Mouse (Mus musculus): ENCODE results near the gene Rad51ap1. TPM values are rescaled to one million over a fixed set of nuclear protein-coding genes. Genes with fewer than 3 reads are reported as not detected.
A peak's percentile ranks its signal among the peaks of the same experiment; 100 is the strongest.

The Rad51ap1 gene
- polyA plus RNA-seq, 1 experiment from 2014 or later = 47.2 TPM

GRCm38 (mm10) chr6:126938047-126938446 lies 1.3 kb downstream of the Rad51ap1 start:
- peak overlapping the region; percentile 97 for H3K4me2 ChIP-seq (replicated peaks)
- 82% methylated on average over 2 of the region's 2 CpGs for WGBS
- no peak overlapping the region for H3K9ac ChIP-seq
- no peaks in the 10 kb centered on the region for H3K9me3 ChIP-seq (replicated peaks)
- H3K27me3 ChIP-seq = no peaks in the 10 kb centered on the region
- H3K36me3 ChIP-seq = peaks cover 15% of the 10 kb centered on the region
- peak overlapping the region; percentile 78 for H3K4me3 ChIP-seq (replicated peaks)
- H3K27ac ChIP-seq (replicated peaks) = no peak overlapping the region
- H3K4me1 ChIP-seq = peaks cover 20% of the 10 kb centered on the region
- ATAC-seq (ENCODE audit: insufficient number of reproducible peaks, low FRiP score, low TSS enrichment, low read depth) = no peak

- WGBS = 59% methylated on average over 2 of the region's 2 CpGs
- H3K36me3 ChIP-seq = peaks cover 40% of the 10 kb centered on the region
- no peaks in the 10 kb centered on the region for H3K27me3 ChIP-seq
- no peak overlapping the region for H3K9ac ChIP-seq
- no peak for ATAC-seq (ENCODE audit: insufficient number of reproducible peaks, low FRiP score, low TSS enrichment, low read depth)
- no peaks in the 10 kb centered on the region; the same call in 1 of the 2 replicates for H3K4me1 ChIP-seq
- H3K4me3 ChIP-seq (replicated peaks) = no peak overlapping the region
- H3K27ac ChIP-seq (replicated peaks) = no peak overlapping the region
- no peaks in the 10 kb centered on the region for H3K9me3 ChIP-seq (replicated peaks)
- H3K4me2 ChIP-seq (replicated peaks) = no peak overlapping the region
These were observed 6.5 kb downstream of the Rad51ap1 start for GRCm38 (mm10) chr6:126932896-126933295.

GRCm38 (mm10) chr6:126921111-126921881 lies 18.1 kb downstream of the Rad51ap1 start, which contains the start of gene Dyrk4:
TSS of gene Dyrk4 (minus strand) at chr6:126921839.
- peak within 1 kb of the TSS; percentile 29 for H3K4me2 ChIP-seq (replicated peaks)
- no peak within 1 kb of the TSS for H3K9ac ChIP-seq
- no peaks in the 10 kb centered on the region for H3K9me3 ChIP-seq (replicated peaks)
- H3K27me3 ChIP-seq = no peaks in the 10 kb centered on the region
- 13% methylated on average over 21 of the region's 21 CpGs for WGBS
- ATAC-seq (ENCODE audit: insufficient number of reproducible peaks, low FRiP score, low TSS enrichment, low read depth) = no peak
- peak within 1 kb of the TSS; percentile 15; the same call in 1 of the 2 replicates for H3K4me3 ChIP-seq (replicated peaks)
- peaks cover 31% of the 10 kb centered on the region for H3K36me3 ChIP-seq
- 0 out of 2 replicates have a peak within 1 kb of the TSS, but pooled peaks have one; percentile 12 for H3K27ac ChIP-seq (replicated peaks)
- H3K4me1 ChIP-seq = no peaks in the 10 kb centered on the region

- ATAC-seq (ENCODE audit: insufficient number of reproducible peaks, low FRiP score, low TSS enrichment, low read depth) = no peak
- Histone ChIP-seq H3K27ac (replicated peaks) (no peak overlapping the region), H3K4me3 (replicated peaks) (no peak overlapping the region), H3K27me3 (no peaks in the 10 kb centered on the region), H3K36me3 (no peaks in the 10 kb centered on the region), H3K4me2 (replicated peaks) (no peak overlapping the region), H3K9me3 (replicated peaks) (no peaks in the 10 kb centered on the region), H3K9ac (no peak overlapping the region), H3K4me1 (no peaks in the 10 kb centered on the region)
- 82% methylated on average over 5 of the region's 5 CpGs for WGBS
These were observed 24.5 kb downstream of the Rad51ap1 start for GRCm38 (mm10) chr6:126914928-126915327.

- Histone ChIP-seq H3K36me3 (no peaks in the 10 kb centered on the region), H3K27ac (replicated peaks) (no peak overlapping the region), H3K4me2 (replicated peaks) (no peak overlapping the region), H3K9me3 (replicated peaks) (no peaks in the 10 kb centered on the region), H3K9ac (no peak overlapping the region), H3K27me3 (no peaks in the 10 kb centered on the region), H3K4me1 (no peaks in the 10 kb centered on the region), H3K4me3 (replicated peaks) (no peak overlapping the region)
- WGBS = 77% methylated on average over 4 of the region's 4 CpGs
- no peak for ATAC-seq (ENCODE audit: insufficient number of reproducible peaks, low FRiP score, low TSS enrichment, low read depth)
These were observed 28.7 kb downstream of the Rad51ap1 start for GRCm38 (mm10) chr6:126910727-126911126.

- H3K4me3 ChIP-seq (replicated peaks) = no peak overlapping the region
- no peak overlapping the region for H3K9ac ChIP-seq
- no peak overlapping the region for H3K4me2 ChIP-seq (replicated peaks)
- ATAC-seq (ENCODE audit: insufficient number of reproducible peaks, low FRiP score, low TSS enrichment, low read depth) = no peak
- H3K27me3 ChIP-seq = no peaks in the 10 kb centered on the region
- H3K27ac ChIP-seq (replicated peaks) = no peak overlapping the region
- WGBS = 46% methylated on average over 3 of the region's 3 CpGs
- H3K9me3 ChIP-seq (replicated peaks) = no peaks in the 10 kb centered on the region
- H3K36me3 ChIP-seq = no peaks in the 10 kb centered on the region
- no peaks in the 10 kb centered on the region for H3K4me1 ChIP-seq
These were observed 31.5 kb downstream of the Rad51ap1 start for GRCm38 (mm10) chr6:126907876-126908275.

GRCm38 (mm10) chr6:126907378-126907777 lies 32.0 kb downstream of the Rad51ap1 start:
- Histone ChIP-seq H3K9ac (no peak overlapping the region), H3K4me2 (replicated peaks) (no peak overlapping the region), H3K36me3 (no peaks in the 10 kb centered on the region), H3K9me3 (replicated peaks) (no peaks in the 10 kb centered on the region), H3K27me3 (no peaks in the 10 kb centered on the region), H3K27ac (replicated peaks) (no peak overlapping the region), H3K4me3 (replicated peaks) (no peak overlapping the region), H3K4me1 (no peaks in the 10 kb centered on the region)
- 70% methylated on average over 4 of the region's 5 CpGs for WGBS
- ATAC-seq (ENCODE audit: insufficient number of reproducible peaks, low FRiP score, low TSS enrichment, low read depth) = no peak

- Histone ChIP-seq H3K9me3 (replicated peaks) (no peaks in the 10 kb centered on the region), H3K4me1 (no peaks in the 10 kb centered on the region), H3K27ac (replicated peaks) (no peak overlapping the region), H3K36me3 (no peaks in the 10 kb centered on the region), H3K9ac (no peak overlapping the region), H3K27me3 (no peaks in the 10 kb centered on the region), H3K4me3 (replicated peaks) (no peak overlapping the region), H3K4me2 (replicated peaks) (no peak overlapping the region)
- ATAC-seq (ENCODE audit: insufficient number of reproducible peaks, low FRiP score, low TSS enrichment, low read depth) = no peak
- whole genome bisulfite sequencing = 69% methylated on average over 8 of the region's 8 CpGs
These were observed 62.3 kb downstream of the Rad51ap1 start for GRCm38 (mm10) chr6:126877118-126877517.

Other genes with a start within 250 kb of the Rad51ap1 start
- gene Kcna6, start 198.9 kb downstream of the Rad51ap1 start, polyA plus RNA-seq (2015; fragmentation: Nextera tagmentation; extraction: Ambion mirVana) = 7.0 and 7.8 TPM in 2 replicates
- 165 TPM in 2 replicates for gene Ndufa9, start 90.5 kb downstream of the Rad51ap1 start, polyA plus RNA-seq (2015; fragmentation: Nextera tagmentation; extraction: Ambion mirVana)
- gene Akap3, start 86.5 kb downstream of the Rad51ap1 start, polyA plus RNA-seq (2015; fragmentation: Nextera tagmentation; extraction: Ambion mirVana) = 0.08 and 0.09 TPM in 2 replicates
- 0.62 and 1.2 TPM in 2 replicates for gene Dyrk4, start 17.7 kb downstream of the Rad51ap1 start, polyA plus RNA-seq (2015; fragmentation: Nextera tagmentation; extraction: Ambion mirVana)
- gene D6Wsu163e, start 375 bp upstream of the Rad51ap1 start, polyA plus RNA-seq (2015; fragmentation: Nextera tagmentation; extraction: Ambion mirVana) = 17.1 and 19.2 TPM in 2 replicates
- 1.7 and 2.8 TPM in 2 replicates for gene Fgf6, start 76.0 kb upstream of the Rad51ap1 start, polyA plus RNA-seq (2015; fragmentation: Nextera tagmentation; extraction: Ambion mirVana)
- 0.20 and 0.35 TPM in 2 replicates for gene Fgf23, start 133.3 kb upstream of the Rad51ap1 start, polyA plus RNA-seq (2015; fragmentation: Nextera tagmentation; extraction: Ambion mirVana)
- 2.7 and 3.1 TPM in 2 replicates for gene Tigar, start 170.0 kb upstream of the Rad51ap1 start, polyA plus RNA-seq (2015; fragmentation: Nextera tagmentation; extraction: Ambion mirVana)
- gene Ccnd2, start 212.6 kb upstream of the Rad51ap1 start, polyA plus RNA-seq (2015; fragmentation: Nextera tagmentation; extraction: Ambion mirVana) = 918 and 948 TPM in 2 replicates

Measured in embryonic facial prominence, embryonic 15.5 days (tissue).